Mouse (Mus musculus): ENCODE measurements around the gene Cnih1.

- TF ChIP-seq CTCF (IDR thresholded peaks at IDR 0.05) = no peak
- TF ChIP-seq EP300 (IDR thresholded peaks at IDR 0.05; ENCODE audit: insufficient read depth, low read depth, low read length) = no peak
These were observed 3.0 kb downstream of the Cnih1 start for GRCm38 (mm10) chr14:46785247-46785646.
